ENCODE assay signal across 26 mouse cellular contexts in the genomic region with DNA sequence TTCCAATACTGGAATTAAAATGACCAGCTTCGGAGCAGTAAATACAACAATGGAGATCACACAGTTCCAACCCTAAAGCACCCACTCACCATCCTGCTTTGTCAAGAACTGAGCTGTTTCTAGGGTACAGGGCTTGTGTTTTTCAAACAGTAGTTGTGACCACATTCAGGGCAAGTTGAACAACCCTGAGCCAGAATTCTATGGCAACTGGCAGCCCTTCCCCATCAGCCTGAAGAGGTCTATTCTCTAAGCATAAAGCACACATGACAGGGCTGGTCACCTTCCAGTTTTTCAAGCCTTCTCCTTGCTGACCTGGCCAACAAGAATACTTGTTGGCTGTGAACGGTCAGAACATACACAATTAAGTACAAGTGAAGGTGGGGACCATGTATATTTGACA.
A peak's percentile ranks its signal among the peaks of the same experiment; 100 is the strongest.
DNase-seq lines count a peak whose midpoint lies in the region; ATAC-seq and TF ChIP-seq lines count a peak whose summit lies in the region.
"Had no signal": no experiment of that assay in that cellular context is flagged by ENCODE, and none has a peak within 500 bp of the region (broad histone marks: within the 10 kb centered on the region; RNA-seq: fewer than 3 reads in every experiment).

No protein-coding gene starts in this region.

- WGBS in hindbrain, postnatal 0 days, result 58% methylated on average over 2 of the region's 2 CpGs
- 85% methylated on average over 2 of the region's 2 CpGs for WGBS in hindbrain, embryonic 11.5 days
- 82% methylated on average over 2 of the region's 2 CpGs for WGBS in forebrain, embryonic 10.5 days

- no peak for TF ChIP-seq CTCF in hindbrain, postnatal 0 days (IDR thresholded peaks at IDR 0.05; ENCODE audit: low read depth)

- intact Hi-C loops in left cerebral cortex, postnatal 14 days (cut with DNase I), result no loop called here

- H3K9ac ChIP-seq in hindbrain, postnatal 0 days (replicated peaks; ENCODE audit: low read length), result no peak overlapping the region
- no peak overlapping the region for H3K9ac ChIP-seq in hindbrain, embryonic 11.5 days (ENCODE audit: low read depth, low read length)
- H3K9ac ChIP-seq: embryonic facial prominence, embryonic 13.5 days; forebrain, embryonic 12.5 days; heart, embryonic 15.5 days; hindbrain, embryonic 12.5 days; limb, embryonic 15.5 days; liver, embryonic 13.5 days; midbrain, embryonic 15.5 days had no signal

- no peaks in the 10 kb centered on the region for H3K27me3 ChIP-seq in hindbrain, postnatal 0 days (ENCODE audit: insufficient read depth, low read length)
- no peaks in the 10 kb centered on the region for H3K27me3 ChIP-seq in hindbrain, embryonic 11.5 days (ENCODE audit: control insufficient read depth, insufficient read depth, low read length)
- peaks cover 17% of the 10 kb centered on the region for H3K27me3 ChIP-seq in forebrain, embryonic 10.5 days (ENCODE audit: poor library complexity, severe bottlenecking)
- H3K27me3 ChIP-seq: embryonic facial prominence, embryonic 13.5 days; heart, embryonic 15.5 days; hindbrain, embryonic 12.5 days; limb, embryonic 15.5 days; liver, embryonic 13.5 days; midbrain, embryonic 15.5 days had no signal

- H3K36me3 ChIP-seq in hindbrain, postnatal 0 days (ENCODE audit: insufficient read depth, low read length), result no peaks in the 10 kb centered on the region
- no peaks in the 10 kb centered on the region for H3K36me3 ChIP-seq in hindbrain, embryonic 11.5 days (ENCODE audit: control insufficient read depth, insufficient read depth, low read length)
- no peaks in the 10 kb centered on the region for H3K36me3 ChIP-seq in forebrain, embryonic 10.5 days (replicated peaks)
- H3K36me3 ChIP-seq: embryonic facial prominence, embryonic 13.5 days; forebrain, embryonic 12.5 days; heart, embryonic 15.5 days; hindbrain, embryonic 12.5 days; limb, embryonic 10.5 days; limb, embryonic 15.5 days; liver, embryonic 13.5 days; midbrain, embryonic 15.5 days had no signal

- H3K27ac ChIP-seq in hindbrain, postnatal 0 days, result peak overlapping the region; percentile 8; the same call in 1 of the 2 replicates
- no peak overlapping the region for H3K27ac ChIP-seq in hindbrain, embryonic 11.5 days (ENCODE audit: low read depth, low read length)
- H3K27ac ChIP-seq in forebrain, embryonic 10.5 days, result no peak overlapping the region
- H3K27ac ChIP-seq: embryonic facial prominence, embryonic 13.5 days; forebrain, embryonic 12.5 days; heart, embryonic 15.5 days; hindbrain, embryonic 12.5 days; limb, embryonic 10.5 days; limb, embryonic 15.5 days; liver, embryonic 13.5 days; midbrain, embryonic 15.5 days had no signal

- H3K4me2 ChIP-seq in hindbrain, postnatal 0 days (ENCODE audit: low read depth, low read length), result no peak overlapping the region
- H3K4me2 ChIP-seq in hindbrain, embryonic 11.5 days (replicated peaks; ENCODE audit: low read depth, low read length), result no peak overlapping the region
- H3K4me2 ChIP-seq: embryonic facial prominence, embryonic 13.5 days; forebrain, embryonic 12.5 days; heart, embryonic 15.5 days; hindbrain, embryonic 12.5 days; limb, embryonic 15.5 days; liver, embryonic 13.5 days; midbrain, embryonic 15.5 days had no signal

- H3K4me3 ChIP-seq in hindbrain, postnatal 0 days (ENCODE audit: low read length), result no peak overlapping the region
- no peak overlapping the region for H3K4me3 ChIP-seq in hindbrain, embryonic 11.5 days (ENCODE audit: low read depth, low read length)
- no peak overlapping the region for H3K4me3 ChIP-seq in forebrain, embryonic 10.5 days
- H3K4me3 ChIP-seq: embryonic facial prominence, embryonic 13.5 days; forebrain, embryonic 12.5 days; heart, embryonic 15.5 days; hindbrain, embryonic 12.5 days; limb, embryonic 10.5 days; limb, embryonic 15.5 days; liver, embryonic 13.5 days; midbrain, embryonic 15.5 days had no signal

- no peaks in the 10 kb centered on the region for H3K9me3 ChIP-seq in hindbrain, postnatal 0 days (ENCODE audit: low read length)
- H3K9me3 ChIP-seq in hindbrain, embryonic 11.5 days (ENCODE audit: control insufficient read depth, low read length), result no peaks in the 10 kb centered on the region
- peaks cover 3% of the 10 kb centered on the region; the same call in 1 of the 2 replicates for H3K9me3 ChIP-seq in forebrain, embryonic 10.5 days
- H3K9me3 ChIP-seq: embryonic facial prominence, embryonic 13.5 days; forebrain, embryonic 12.5 days; heart, embryonic 15.5 days; hindbrain, embryonic 12.5 days; limb, embryonic 10.5 days; limb, embryonic 15.5 days; liver, embryonic 13.5 days; midbrain, embryonic 15.5 days had no signal

- H3K4me1 ChIP-seq in hindbrain, postnatal 0 days (ENCODE audit: insufficient read depth, low read length), result no peaks in the 10 kb centered on the region
- H3K4me1 ChIP-seq in hindbrain, embryonic 11.5 days (replicated peaks; ENCODE audit: control insufficient read depth, insufficient read depth, low read length), result no peaks in the 10 kb centered on the region
- peaks cover 11% of the 10 kb centered on the region for H3K4me1 ChIP-seq in forebrain, embryonic 10.5 days
- H3K4me1 ChIP-seq: embryonic facial prominence, embryonic 13.5 days; heart, embryonic 15.5 days; hindbrain, embryonic 12.5 days; limb, embryonic 10.5 days; limb, embryonic 15.5 days; liver, embryonic 13.5 days; midbrain, embryonic 15.5 days had no signal

- DNase-seq in hindbrain, postnatal 0 days (ENCODE audit: low spot score), result peak; percentile 66
- DNase-seq in hindbrain, embryonic 11.5 days (ENCODE audit: low spot score), result no peak
- DNase-seq in left cerebral cortex, postnatal 14 days (ENCODE audit: low spot score in 2 of 2), result peak; percentile 7 to 12
- DNase-seq in left cerebral cortex, adult 18-20 months (ENCODE audit: low spot score in 2 of 2), result no peak
- DNase-seq in Muller cell, postnatal 12 days (ENCODE audit: inconsistent ontology term), result peak; percentile 27
- DNase-seq in layer of hippocampus, adult 9-11 months, result peak; percentile 26
- no peak for DNase-seq in forebrain, embryonic 10.5 days (ENCODE audit: extremely low spot score, low spot score)
- DNase-seq: adrenal gland, postnatal 25 days; cerebellum, adult 18-20 months; gastrocnemius, postnatal 14 days; kidney, adult 11 months; kidney, postnatal 14 days; liver, embryonic 13.5 days; lung, adult 18-20 months; right cerebral cortex, postnatal 4 days; thymus, adult 2 months; thymus, postnatal 36 days had no signal

- ATAC-seq in hindbrain, postnatal 0 days, result peak; percentile 66; the same call in 1 of the 2 replicates
- no peak for ATAC-seq in hindbrain, embryonic 11.5 days (ENCODE audit: low FRiP score)
- ATAC-seq: inflammation-experienced regulatory T-cells, adult 6 months; lung, postnatal 0 days; midbrain, embryonic 15.5 days had no signal

Comparison
In these comparisons a context has a peak if more than half of its experiments do, and no peak if none do; other contexts are left out.
1. DNase-seq: peak in hindbrain, postnatal 0 days (single experiment), left cerebral cortex, postnatal 14 days (2 of 2), Muller cell, postnatal 12 days (single experiment) and layer of hippocampus, adult 9-11 months (single experiment); none in hindbrain, embryonic 11.5 days (single experiment), left cerebral cortex, adult 18-20 months (0 of 2) and forebrain, embryonic 10.5 days (single experiment).